Mouse (Mus musculus) retina, embryonic 14.5 days (tissue): ENCODE results near the gene Tm9sf2.
"Not testable (repeated sequence)": the region's sequence is repeated elsewhere in the genome, so short reads cannot be mapped to it uniquely, and the experiment has no call there.

Experiments
- DNase-seq: peaks from one replicate; pipeline ENCODE4 v3.0.0-alpha.2; 2015; ENCODE audit warnings: low spot score

Gene Tm9sf2

GRCm38 (mm10) chr14:122099584-122099983, 7.3 kb upstream of the Tm9sf2 start:
- DNase-seq: no peak

DNA sequence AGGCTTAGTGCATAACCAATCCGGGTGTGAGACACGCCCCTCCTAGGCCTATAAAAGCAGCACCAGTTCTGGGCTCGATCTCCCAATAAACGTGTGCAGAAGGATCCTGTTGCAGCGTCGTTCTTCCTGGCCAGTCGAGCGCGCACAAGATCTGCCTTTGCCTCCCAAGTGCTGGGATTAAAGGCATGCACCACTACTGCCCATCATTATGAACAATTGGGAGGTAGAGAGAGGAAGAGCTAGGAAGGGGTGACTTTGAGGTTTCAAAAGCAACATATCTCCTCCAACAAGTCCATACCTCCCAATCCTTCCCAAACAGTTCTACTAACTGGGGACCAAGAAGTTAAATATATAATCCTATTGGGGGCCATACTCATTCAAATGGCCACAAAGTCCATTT, 4.9 kb upstream of the Tm9sf2 start:
- not testable (repeated sequence) for DNase-seq

DNA sequence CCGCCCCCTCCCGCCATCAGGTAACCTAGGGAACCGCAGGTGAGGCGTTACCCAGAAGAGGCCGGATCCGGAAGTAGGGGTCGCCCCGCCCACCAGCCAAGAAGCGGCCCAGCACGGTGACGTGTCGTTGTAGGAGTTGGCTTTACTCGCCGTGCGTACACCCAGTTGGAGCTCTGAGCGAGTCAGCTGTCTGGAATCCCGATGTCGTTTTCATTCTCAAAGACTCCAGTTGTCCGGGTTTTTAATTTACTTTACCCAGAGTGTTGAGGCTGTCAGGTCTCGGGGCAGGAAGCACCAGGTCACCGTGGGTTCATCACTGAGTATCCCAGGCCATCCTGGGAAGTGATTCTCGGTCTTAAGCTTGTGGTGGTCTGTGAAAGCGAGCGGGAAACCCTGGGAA, 2.0 kb upstream of the Tm9sf2 start:
- DNase-seq: peak; percentile 92

DNA sequence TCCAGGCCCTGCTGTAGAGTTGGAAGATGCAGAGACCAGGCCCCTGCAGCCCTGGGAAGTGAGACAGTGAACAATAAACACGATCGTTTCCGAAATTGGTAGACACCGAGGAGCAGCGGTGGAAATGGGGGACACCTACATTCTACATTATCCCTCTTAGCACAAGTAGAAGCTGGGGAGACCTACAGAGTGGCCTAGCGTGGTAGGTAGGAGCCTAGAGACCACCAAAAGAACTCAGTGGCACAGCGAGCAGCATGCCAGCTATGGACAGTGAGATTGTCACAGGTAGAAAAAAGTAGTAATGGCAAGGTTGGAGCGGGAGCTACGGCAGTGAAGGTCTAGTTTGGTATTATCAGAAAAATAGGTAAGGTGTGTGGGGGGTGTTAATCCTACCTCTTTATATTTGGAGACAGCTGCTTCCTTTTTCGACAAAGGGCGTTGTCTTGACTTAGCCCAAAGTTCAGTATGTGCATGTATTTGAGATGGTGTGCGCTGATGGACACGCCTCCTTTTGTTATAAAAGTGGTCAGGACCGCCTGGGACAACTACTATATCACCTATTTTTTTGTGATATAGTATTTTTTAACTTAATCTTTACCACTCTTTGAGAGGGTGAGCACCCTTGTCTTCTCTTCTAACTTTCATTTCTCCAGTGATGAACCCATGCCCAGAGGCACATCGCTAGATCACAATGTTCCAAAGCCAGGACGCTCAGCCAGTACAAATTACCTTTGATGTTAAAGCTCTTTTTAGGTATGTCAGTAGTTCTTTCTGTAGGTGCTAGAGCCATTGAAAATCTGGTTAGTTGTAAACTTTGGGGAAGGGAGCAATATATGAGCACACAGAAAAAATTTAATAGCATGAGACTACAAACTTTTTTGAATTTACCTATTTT, 1.2 kb upstream of the Tm9sf2 start:
- DNase-seq: no peak

- peak; percentile 47 for DNase-seq
Observed at GRCm38 (mm10) chr14:122107481-122108214, 810 bp downstream of the Tm9sf2 start.

- no peak for DNase-seq
Observed at GRCm38 (mm10) chr14:122111681-122112080, 4.8 kb downstream of the Tm9sf2 start.

GRCm38 (mm10) chr14:122112311-122112710, 5.5 kb downstream of the Tm9sf2 start:
- no peak for DNase-seq

DNA sequence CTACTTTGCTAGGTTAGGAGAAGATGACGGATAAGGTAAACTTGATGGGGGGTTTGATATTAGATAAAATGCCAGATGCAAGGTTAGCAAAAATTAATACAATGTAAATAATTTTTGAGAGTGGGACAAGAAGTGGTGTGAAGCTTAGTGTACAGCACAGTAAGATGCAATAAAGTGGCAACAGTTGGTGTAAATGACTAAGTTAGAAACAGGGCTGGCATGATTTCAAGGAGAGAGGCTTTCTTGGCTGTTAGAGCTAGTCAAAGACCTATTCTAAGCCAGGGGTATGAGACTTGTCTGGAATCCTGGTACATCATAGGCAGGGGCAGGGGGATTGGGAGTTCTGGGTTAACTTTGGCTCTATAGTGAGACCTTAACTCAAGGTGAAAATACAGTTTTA, 9.4 kb downstream of the Tm9sf2 start:
- DNase-seq: no peak

DNA sequence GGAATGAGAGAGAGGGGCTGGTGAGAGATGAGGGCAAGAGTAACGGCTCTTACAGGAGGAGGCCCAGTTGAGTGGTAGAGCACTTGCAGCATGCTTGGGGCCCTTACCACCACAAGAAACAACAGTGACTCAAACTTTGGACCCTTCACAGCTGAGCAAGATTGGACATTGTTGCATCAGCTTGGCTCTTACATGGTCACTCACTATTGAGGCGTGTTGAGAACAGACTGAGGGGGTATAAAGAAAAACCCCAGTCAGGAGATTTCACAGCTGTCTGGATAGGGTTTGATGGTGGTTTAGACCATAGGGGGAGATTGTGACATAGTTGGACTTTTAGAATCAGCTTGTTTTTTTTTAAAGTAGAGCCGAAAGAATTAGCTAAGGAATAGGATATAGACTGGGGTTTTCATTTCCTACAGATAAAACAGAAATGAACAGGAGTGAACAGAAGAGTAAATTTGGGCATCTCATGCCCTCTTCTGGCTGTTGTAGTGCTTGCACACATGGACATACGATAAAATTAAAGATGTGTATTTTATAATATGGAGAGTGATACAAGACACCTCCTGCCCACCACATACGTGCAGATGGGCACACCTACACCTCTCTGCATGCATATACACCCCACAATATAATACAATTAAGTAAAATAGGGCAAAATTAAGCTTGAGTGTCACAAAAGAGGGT, 23.4 kb downstream of the Tm9sf2 start:
- DNase-seq: peak; percentile 15

GRCm38 (mm10) chr14:122131644-122132043, 24.8 kb downstream of the Tm9sf2 start:
- DNase-seq: no peak

DNA sequence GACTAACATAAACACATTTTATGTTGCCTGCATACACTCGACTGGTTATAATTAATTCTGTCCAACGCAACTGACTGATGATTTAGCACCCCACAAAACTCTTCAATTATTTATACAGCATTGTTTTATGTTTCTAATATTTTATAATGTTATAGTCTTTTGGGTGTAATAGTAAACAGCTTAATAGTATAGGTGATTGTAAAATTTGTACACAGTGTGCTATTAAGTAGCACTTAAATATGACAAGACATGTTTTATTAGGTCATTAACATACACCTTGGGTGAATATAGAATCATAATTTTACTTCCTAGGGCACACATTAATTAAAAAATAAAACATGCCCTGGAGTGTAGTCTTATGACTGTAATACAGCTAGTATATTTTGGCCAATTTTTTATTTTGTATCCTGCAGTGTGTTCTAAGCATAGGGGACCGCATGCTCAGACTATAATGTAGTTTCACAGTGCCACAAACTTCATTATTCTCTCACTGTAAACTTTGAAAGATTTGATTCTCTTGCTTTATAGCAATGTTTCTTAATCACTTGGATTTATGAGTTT, 29.6 kb downstream of the Tm9sf2 start:
- DNase-seq: no peak

GRCm38 (mm10) chr14:122137234-122137633, 30.4 kb downstream of the Tm9sf2 start:
- DNase-seq: no peak

DNA sequence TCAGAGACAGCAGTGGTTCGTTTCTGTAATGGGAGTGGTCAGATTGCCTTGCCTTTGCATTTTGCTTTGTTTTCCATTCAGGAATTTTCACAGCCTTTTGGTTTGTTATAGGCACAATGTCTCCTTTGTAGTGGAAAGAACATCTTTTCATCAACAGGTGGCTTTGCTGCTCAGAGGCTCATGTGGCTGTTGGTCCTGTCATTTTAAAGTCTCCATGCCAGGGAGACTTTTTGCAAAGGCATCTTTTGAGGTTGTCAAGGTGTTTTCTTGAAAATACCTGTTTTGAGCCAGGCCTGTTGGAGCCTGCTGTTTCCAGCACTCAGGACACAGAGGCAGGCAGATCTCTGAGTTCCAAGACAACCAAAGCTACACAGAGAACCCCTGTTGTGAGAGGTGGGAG, 33.3 kb downstream of the Tm9sf2 start:
- no peak for DNase-seq

DNA sequence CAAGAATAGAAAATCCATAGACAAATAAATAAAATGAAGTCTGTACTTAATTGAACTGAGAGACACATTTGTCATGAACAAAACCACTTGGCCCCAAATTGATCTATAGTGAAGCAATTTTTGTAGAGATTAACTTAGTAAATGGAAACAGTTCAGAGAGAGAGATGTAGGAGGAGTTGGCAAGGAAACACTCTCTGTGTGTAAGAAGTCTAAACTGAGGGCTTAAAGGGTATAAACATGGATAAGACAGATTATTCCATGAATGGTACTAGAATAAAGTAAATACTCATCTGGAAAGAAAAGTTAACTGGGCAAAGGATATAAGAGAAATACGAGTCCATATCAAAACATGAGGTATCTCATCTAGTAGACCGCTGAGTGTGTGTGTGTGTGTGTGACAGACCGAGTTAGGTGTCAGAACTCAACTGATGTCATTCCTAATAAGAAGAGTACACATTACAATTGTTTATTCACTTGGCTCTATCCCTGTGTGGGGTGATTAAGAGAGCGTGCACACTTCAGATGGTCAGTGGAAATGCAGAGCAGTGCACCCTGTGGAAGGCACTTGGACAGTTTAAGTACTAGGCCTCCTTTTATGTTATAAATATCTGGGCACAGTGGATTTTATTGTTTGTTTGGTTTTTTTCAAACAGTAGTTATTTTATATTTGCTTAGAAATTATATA, 36.9 kb downstream of the Tm9sf2 start:
- no peak for DNase-seq

GRCm38 (mm10) chr14:122145374-122145773, 38.5 kb downstream of the Tm9sf2 start:
- DNase-seq: no peak

- DNase-seq: no peak
Observed at GRCm38 (mm10) chr14:122150616-122151015, 43.8 kb downstream of the Tm9sf2 start.

- no peak for DNase-seq
Observed at GRCm38 (mm10) chr14:122157738-122158137, 50.9 kb downstream of the Tm9sf2 start.

GRCm38 (mm10) chr14:122160916-122161315, 54.1 kb downstream of the Tm9sf2 start:
- DNase-seq: no peak

- no peak for DNase-seq
Observed at GRCm38 (mm10) chr14:122168912-122169311, 62.1 kb downstream of the Tm9sf2 start.

DNA sequence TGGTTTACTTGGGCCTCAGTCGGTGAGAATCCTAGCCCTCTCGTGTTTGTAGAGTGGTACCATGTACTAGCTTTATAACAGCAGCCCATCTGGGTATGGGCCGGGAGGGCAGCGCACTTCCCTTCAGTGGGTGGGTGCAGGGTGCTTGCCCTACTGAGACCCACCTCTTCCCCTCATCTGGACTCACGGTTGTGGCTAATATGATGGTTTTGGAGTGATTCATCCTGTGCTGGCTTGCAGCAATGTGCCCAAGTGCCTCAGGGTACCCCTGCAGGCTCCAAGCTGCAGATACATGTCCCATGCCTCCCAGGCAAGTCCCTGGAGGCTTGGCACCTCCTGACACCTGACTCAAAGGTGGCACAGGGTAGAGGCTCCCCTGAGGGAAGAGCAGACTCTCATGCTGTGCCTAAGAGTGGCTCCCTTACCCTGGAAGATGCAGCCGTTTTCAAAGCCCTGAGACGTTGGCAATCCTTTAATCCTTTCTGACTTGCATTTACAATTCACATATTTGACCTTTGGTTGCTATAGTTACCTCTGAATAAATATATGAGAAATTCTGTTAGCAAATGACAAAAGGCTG, 63.5 kb downstream of the Tm9sf2 start:
- no peak for DNase-seq

DNA sequence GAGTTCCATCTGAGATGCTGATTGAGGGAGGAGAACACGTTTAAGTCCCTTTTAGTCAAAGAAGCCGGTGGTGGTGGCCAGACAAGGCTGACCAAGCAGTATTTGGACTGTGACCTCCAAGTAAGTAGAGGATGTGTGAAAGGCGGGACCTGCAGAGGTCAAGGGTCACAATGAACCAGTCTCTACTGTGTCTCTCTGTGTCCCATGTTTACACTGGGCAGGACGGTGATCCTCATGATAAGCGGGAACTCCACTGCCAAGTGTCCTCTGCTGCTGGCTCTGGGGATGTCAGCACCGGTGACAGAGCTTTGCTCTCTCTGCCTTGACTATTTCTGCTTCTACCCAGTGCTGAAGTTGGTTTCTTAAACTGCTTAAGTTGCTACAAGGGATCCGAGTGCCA, 64.2 kb downstream of the Tm9sf2 start:
- no peak for DNase-seq
